Mouse (Mus musculus) inflammation-experienced regulatory T-cells, adult 6 months (primary cell): ENCODE measurements around the gene Bet1l. TPM values are rescaled to one million over a fixed set of nuclear protein-coding genes. Genes with fewer than 3 reads are reported as not detected.

Experiments used
- ATAC-seq: one replicate; pipeline ENCODE4 v1.8.0; 2017
- polyA plus RNA-seq, 3 experiments: library from polyadenylated mRNA; unstranded; fragments of 100-300 nt; shearing (Covaris generic); gene quantifications; one replicate each; pipeline ENCODE4 v1.2.1; 2017

The Bet1l gene
- polyA plus RNA-seq, 3 experiments from 2014 or later: 43.0 to 59.7 (median 53.0) TPM

- peak; percentile 65 for ATAC-seq
Observed at GRCm38 (mm10) chr7:140856785-140857549, 410 bp downstream of the Bet1l start, which contains the start of gene Ric8a. Gene Ric8a, plus strand, starts transcription at chr7:140856957.

GRCm38 (mm10) chr7:140855860-140856784 lies 1.3 kb downstream of the Bet1l start, which contains the start of gene Gm45785:
Gene Gm45785, minus strand, starts transcription at chr7:140856331.
- peak; percentile 71 for ATAC-seq

- ATAC-seq: no peak
Observed at GRCm38 (mm10) chr7:140855181-140855580, 2.2 kb downstream of the Bet1l start.

GRCm38 (mm10) chr7:140854483-140854882 lies 2.9 kb downstream of the Bet1l start:
- no peak for ATAC-seq

- no peak for ATAC-seq
Observed at GRCm38 (mm10) chr7:140853386-140853785, 4.0 kb downstream of the Bet1l start.

GRCm38 (mm10) chr7:140851916-140852315 lies 5.5 kb downstream of the Bet1l start:
- ATAC-seq: no peak

GRCm38 (mm10) chr7:140848591-140848990 lies 8.8 kb downstream of the Bet1l start:
- no peak for ATAC-seq

GRCm38 (mm10) chr7:140847755-140848580 lies 9.4 kb downstream of the Bet1l start, which contains the start of gene Odf3:
Gene Odf3, plus strand, starts transcription at chr7:140847805.
- ATAC-seq: no peak

- ATAC-seq: no peak
Observed at GRCm38 (mm10) chr7:140846676-140847075, 10.7 kb downstream of the Bet1l start.

GRCm38 (mm10) chr7:140845683-140846082 lies 11.7 kb downstream of the Bet1l start:
- no peak for ATAC-seq

- ATAC-seq: peak; percentile 87
Observed at GRCm38 (mm10) chr7:140844905-140845665, 12.3 kb downstream of the Bet1l start, which contains the start of gene Scgb1c1. Gene Scgb1c1, plus strand, starts transcription at chr7:140845547.

- no peak for ATAC-seq
Observed at GRCm38 (mm10) chr7:140843806-140844205, 13.6 kb downstream of the Bet1l start.

GRCm38 (mm10) chr7:140840750-140841735 lies 16.3 kb downstream of the Bet1l start:
- no peak for ATAC-seq

- no peak for ATAC-seq
Observed at GRCm38 (mm10) chr7:140839556-140839955, 17.8 kb downstream of the Bet1l start.

- ATAC-seq: no peak
Observed at GRCm38 (mm10) chr7:140836243-140837115, 20.9 kb downstream of the Bet1l start.

GRCm38 (mm10) chr7:140835758-140836087 lies 21.7 kb downstream of the Bet1l start:
- no peak for ATAC-seq

- ATAC-seq: no peak
Observed at GRCm38 (mm10) chr7:140834968-140835757, 22.2 kb downstream of the Bet1l start, which contains the start of gene Urah. Gene Urah, plus strand, starts transcription at chr7:140835018.

- no peak for ATAC-seq
Observed at GRCm38 (mm10) chr7:140833341-140833740, 24.0 kb downstream of the Bet1l start.
